Mouse (Mus musculus) urinary bladder, postnatal 25 days (tissue): Measurements from ENCODE around the gene Itgav.
"Not testable (repeated sequence)": the region's sequence is repeated elsewhere in the genome, so short reads cannot be mapped to it uniquely, and the experiment has no call there.

ENCODE experiments used
- DNase-seq: peaks from one replicate; pipeline ENCODE4 v3.0.0; 2022; ENCODE audit warnings: low spot score

The Itgav gene

GRCm38 (mm10) chr2:83713281-83713680 is 10.9 kb upstream of the Itgav start:
- DNase-seq: not testable (repeated sequence)

- no peak for DNase-seq
Observed at GRCm38 (mm10) chr2:83713946-83714345, 10.3 kb upstream of the Itgav start.

GRCm38 (mm10) chr2:83714783-83715182 is 9.4 kb upstream of the Itgav start:
- peak; percentile 62 for DNase-seq

- DNase-seq: no peak
Observed at GRCm38 (mm10) chr2:83718341-83718740, 5.9 kb upstream of the Itgav start.

GRCm38 (mm10) chr2:83721635-83722034 is 2.6 kb upstream of the Itgav start:
- DNase-seq: no peak

- no peak for DNase-seq
Observed at GRCm38 (mm10) chr2:83722936-83723335, 1.3 kb upstream of the Itgav start.

GRCm38 (mm10) chr2:83723346-83723745 is 851 bp upstream of the Itgav start:
- no peak for DNase-seq

- DNase-seq: peak; percentile 54
Observed at GRCm38 (mm10) chr2:83724827-83725730, 882 bp downstream of the Itgav start.

- DNase-seq: no peak
Observed at GRCm38 (mm10) chr2:83725796-83726195, 1.6 kb downstream of the Itgav start.

- no peak for DNase-seq
Observed at GRCm38 (mm10) chr2:83728238-83728682, 4.1 kb downstream of the Itgav start.

- DNase-seq: peak; percentile 54
Observed at GRCm38 (mm10) chr2:83729339-83729738, 5.1 kb downstream of the Itgav start.

- DNase-seq: no peak
Observed at GRCm38 (mm10) chr2:83732896-83733295, 8.7 kb downstream of the Itgav start.

GRCm38 (mm10) chr2:83733981-83734393 is 9.8 kb downstream of the Itgav start:
- DNase-seq: no peak

- DNase-seq: no peak
Observed at GRCm38 (mm10) chr2:83735276-83735675, 11.1 kb downstream of the Itgav start.

- no peak for DNase-seq
Observed at GRCm38 (mm10) chr2:83736836-83737235, 12.6 kb downstream of the Itgav start.

GRCm38 (mm10) chr2:83738586-83739251 is 14.5 kb downstream of the Itgav start:
- no peak for DNase-seq

GRCm38 (mm10) chr2:83739461-83740124 is 15.4 kb downstream of the Itgav start:
- DNase-seq: no peak

- no peak for DNase-seq
Observed at GRCm38 (mm10) chr2:83740601-83741031, 16.4 kb downstream of the Itgav start.

- DNase-seq: no peak
Observed at GRCm38 (mm10) chr2:83742210-83742609, 18.0 kb downstream of the Itgav start.

GRCm38 (mm10) chr2:83742836-83743235 is 18.6 kb downstream of the Itgav start:
- no peak for DNase-seq

- no peak for DNase-seq
Observed at GRCm38 (mm10) chr2:83744276-83744952, 20.2 kb downstream of the Itgav start.

GRCm38 (mm10) chr2:83745257-83745656 is 21.1 kb downstream of the Itgav start:
- no peak for DNase-seq
